Mouse (Mus musculus) megakaryocyte, adult 5-6 weeks (primary cell): ENCODE data around the gene Cacfd1. TPM values are rescaled to one million over a fixed set of nuclear protein-coding genes. Genes with fewer than 3 reads are reported as not detected.

ENCODE experiments used
- ATAC-seq: 2 replicates; pipeline ENCODE4 v1.8.0; 2016; ENCODE audit warnings: mild to moderate bottlenecking, inconsistent platforms; ENCODE audit not compliant: poor library complexity, severe bottlenecking
- total RNA-seq, 2 experiments: library from RNA; stranded (forward) in 1 of 2; stranded (reverse) in 1 of 2; fragments of 153-499, 151-499 nt in 1 of 2; fragments of 221-1000, 200-1000 nt in 1 of 2; gene quantifications; 2 replicates each; pipeline versions ENCODE4 v1.2.3 to v1.2.4; 2015 to 2017

Cacfd1 gene
- total RNA-seq, 2 experiments from 2014 or later: 7.5 to 14.9 TPM

DNA sequence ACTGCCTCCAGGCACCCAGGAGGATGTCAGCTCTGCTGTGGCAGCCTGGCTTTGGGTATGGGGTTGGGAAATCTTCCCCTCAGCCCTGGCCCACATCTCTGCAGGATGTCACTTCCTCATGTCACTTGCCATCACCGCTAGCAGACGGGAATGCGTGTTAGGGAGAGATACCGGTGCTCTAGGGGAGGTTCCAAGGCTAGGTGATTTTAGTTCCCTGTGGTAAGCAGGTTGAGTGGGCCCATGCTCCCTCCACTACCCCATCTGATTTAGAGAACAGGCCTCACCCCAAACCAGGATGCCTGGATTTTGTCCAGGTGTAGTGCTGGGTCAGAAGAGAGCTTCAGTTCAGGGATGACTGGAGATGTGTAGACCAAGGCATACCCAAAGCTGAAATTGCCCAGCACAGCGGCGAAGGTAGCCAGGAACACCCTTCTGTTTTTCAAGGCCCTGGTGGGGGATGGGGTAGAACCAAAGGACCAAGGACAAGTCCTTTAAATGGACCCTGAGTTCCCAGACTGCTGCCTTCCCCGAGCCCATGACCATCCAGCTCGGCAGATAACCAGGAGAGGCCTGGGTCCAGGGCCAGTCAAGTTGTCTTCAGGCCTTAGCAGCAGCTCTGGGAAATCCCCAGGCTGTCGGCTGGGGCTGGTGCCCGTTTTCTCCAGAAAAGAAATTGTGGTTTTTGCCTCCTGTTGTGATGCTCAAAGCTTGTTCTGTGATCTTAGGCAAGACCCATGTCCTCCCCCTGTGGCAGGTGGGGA lies 17.3 kb downstream of the Cacfd1 start:
- peak; percentile 46 for ATAC-seq

DNA sequence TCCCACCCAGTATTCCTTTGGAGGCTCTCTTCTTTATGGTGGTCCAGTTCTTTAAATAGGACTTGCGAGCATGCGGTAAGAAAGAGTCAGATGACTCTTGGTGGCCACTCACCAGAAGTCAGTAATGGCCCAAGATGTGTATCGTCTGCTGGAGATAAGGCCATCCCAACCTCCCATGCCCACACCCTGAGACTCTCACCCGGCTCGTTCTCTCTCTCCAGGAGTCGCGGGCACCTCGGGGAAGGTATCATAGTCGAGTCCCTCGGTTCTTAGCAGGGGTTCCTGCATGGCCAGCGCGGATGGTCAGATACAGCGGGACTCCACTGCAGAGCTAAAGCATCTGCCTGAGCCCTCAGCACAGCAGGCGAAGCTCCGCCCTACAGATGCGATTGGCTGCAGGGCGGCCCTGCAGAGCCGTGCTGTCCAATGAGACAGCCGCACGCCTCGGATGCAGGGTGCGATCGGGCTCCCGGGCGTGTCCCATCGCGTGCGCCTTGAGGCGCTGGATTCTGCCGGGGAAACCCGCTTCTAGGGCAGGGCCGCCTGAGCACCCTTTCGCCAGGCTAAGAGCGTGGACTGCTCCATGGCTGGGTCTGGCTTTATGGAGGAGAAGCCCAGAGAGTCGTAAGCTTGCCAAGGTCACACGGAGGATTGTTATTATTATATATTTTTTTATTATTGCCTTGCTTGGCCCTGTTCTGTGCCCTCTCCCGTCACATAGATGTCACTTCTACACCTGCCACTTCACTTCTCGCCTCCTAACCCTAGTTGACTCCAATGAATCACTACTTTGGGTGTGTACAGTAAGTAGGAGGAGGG lies 18.1 kb downstream of the Cacfd1 start, which contains the start of gene Slc2a6:
Gene Slc2a6 (minus strand): TSS at position 381 of the 819 bp plus-strand sequence.
- ATAC-seq: peak; percentile 82

DNA sequence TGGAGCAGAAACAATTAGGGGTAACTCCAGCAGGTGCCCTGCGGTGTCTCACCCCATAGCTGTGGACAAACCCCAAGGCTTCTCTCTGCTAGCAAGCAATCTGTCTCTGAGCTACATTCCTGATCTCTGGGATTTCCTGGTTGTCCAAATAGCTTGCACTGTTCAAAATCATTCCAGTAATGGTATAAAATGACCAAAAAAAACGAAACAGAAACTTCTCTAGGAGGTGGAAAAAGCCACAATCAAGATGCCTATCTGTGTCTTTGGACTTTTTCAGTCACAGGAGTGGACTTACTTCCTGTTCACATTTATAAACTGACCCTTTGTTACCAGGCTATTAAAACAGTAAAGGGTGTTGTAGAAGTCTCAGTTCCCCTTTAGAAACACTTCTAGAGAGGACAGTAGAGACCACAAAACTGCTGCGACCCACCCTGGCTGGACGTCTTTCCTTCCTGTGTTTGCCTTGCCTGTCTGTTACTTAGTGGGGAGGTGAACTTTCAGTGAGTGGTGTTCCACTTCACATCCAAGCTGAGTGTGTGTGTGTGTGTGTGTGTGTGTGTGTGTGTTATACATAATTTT lies 18.8 kb downstream of the Cacfd1 start:
- ATAC-seq: peak; percentile 25

DNA sequence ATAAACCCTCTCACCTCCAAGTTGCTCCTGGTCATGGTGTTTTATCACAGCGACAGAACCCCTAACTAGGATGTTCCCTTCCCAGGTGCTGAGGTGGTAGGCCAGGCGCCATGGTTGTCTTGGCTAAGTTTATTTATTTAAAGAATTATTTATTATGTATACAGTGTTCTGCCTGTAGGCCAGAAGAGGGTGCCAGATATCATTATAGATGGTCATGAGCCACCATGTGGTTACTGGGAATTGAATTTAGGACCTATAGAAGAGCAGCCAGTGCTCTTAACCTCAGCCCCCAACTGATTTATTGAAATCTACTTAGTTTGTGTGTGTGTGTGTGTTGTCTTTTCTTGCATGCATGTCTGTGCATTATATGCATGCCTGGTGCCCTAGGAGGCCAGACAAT lies 22.6 kb downstream of the Cacfd1 start:
- no peak for ATAC-seq

DNA sequence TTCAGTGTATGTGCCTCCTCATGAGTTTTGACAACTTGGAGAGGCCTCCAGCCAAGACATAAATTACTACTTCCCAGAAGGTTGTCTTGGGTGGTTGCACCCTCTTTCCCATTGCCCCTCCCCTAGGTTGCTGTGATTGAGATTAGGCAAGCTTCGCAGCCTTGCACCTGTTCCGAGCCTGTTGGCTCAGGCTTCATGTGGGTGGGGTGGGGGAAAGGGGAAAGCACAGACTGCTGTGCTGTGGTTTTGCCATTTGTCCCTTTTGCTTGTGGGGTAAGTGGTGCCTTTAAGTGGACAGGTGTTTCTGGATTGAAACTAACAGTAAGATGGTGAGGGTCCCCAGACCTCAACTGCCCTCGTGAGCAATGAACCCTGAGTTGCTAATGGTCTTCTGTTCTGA lies 26.3 kb downstream of the Cacfd1 start:
- ATAC-seq: no peak

DNA sequence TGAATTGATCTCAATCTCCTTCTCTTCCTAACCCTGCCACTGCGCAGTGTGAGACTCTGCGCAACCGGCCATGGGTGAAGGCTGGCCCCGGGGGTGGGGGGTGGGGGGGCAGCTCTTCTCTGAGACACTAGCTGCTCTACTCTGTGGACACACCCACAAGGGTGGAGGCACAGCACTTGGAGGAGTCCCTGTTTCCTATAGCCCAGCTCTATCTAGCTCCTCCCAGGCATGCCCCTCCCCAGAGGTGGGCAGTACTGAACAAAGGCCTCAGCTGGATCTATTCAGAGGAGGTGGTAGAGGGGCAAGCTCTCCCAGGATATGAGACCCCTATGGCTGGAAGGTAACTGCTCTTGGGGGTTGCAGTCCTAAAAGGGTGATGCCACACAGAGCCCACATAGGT lies 27.3 kb downstream of the Cacfd1 start:
- ATAC-seq: no peak

DNA sequence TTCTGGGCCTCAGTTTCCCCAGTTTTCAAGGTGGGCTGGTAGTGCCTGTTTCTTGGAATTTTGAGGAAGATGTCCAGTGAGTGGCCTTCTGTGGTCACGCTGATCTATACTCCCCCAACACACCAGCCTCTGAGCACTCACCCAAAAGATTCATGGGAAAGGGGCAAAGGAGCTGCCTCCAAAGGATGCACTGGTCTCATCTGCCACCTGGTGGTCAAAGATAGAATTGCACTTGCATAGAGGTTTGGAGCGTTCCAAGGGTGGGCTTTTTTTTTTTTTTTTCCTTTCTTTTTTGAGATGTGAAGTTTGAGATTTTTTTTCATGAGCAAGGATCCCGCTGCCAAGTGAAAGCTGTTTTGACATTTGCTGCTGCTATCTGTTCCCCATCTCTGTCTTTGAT lies 28.9 kb downstream of the Cacfd1 start:
- ATAC-seq: peak; percentile 72

DNA sequence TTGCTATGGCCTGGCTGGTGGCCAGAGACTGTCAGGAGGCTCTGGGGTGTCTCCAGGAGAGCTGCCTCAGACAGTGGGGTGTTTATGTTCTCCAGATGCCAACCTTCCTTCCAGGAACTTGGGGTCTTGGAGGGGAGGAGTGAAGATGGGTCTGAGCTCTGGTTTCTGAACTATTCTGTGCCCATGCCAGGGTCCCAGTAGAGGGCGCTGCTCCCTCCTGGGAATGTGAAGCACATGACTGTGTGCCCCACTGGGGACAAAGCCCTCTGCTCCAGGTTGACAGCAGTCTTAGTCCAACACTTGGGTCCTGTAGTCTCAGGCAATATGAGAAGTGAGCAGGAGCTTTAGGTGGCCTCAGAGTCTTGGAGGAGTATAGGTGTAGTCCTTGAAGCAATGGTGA lies 29.6 kb downstream of the Cacfd1 start:
- no peak for ATAC-seq

DNA sequence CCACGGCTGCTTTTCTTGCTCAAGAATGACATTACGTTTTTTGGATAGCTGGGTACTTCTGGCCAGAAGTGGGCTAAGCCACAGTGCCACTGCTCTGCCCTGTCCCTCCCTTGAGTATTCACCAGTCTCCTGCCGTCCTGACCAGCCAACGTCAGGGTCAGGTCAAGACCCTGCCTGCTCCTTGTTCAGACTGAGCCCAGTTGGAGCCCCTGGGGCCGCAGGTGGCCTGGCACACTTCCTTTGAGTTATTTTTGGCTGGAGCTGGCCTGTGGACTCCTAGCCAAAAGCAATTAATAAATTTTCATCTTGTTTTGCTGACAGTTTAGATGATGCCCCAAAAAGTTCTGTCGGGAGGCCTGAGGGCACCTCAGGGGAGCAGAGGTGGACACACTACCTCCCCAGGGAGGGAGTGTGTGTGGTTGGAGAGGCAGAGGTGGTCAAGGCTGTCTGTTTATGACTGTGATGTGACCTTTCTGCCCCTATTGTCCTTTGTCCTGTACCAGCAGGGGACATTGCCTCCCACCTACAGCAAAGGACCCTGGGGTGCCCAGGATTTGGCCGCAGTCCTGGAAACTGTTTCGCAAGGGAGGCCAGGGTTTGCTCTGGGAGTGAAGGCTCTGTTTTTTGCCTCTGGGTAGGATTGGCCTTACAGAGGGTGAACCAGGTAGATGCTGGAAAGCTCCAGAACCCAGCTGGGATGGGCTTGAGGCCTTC lies 32.6 kb downstream of the Cacfd1 start:
- ATAC-seq: no peak

DNA sequence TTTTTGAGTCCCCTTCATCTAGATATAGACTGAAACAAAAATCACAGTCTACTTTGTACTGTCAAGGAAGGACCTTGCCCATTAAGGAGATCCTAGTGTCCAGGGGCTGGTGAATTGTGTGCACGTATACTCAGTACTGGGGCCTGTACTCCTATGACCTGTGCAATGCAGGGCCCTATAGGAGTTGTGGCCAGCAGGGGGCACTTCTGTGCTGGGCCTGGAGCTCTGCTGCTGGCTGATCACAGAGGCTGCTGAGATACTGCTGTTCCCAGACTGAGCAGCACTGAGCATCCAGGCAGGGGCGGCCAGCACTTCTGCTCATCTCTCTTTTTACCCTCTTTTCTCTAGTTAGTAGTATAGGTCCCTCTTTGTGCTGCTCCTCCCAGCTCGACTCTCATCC lies 33.7 kb downstream of the Cacfd1 start:
- no peak; the same call in 1 of the 2 replicates for ATAC-seq

DNA sequence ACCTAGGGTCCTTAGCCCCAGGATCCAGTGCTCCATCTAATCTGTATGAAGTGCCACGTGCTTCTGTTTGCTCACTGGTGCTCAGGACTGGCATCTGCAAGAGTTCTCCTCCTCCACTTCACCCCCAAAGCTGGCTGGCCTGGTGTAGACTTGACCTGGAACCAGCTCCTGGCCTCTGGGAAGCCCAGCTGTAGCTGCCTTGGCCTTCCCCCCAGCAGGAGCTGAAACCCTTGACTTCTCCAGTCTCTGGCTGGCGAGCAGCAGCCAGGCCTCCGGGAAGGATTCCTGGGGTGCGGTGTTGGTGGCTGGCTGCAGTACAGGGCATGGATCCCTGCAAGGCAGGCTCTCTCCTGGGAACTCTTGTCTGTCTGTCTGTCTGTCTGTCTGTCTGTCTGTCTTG lies 34.4 kb downstream of the Cacfd1 start:
- no peak for ATAC-seq

DNA sequence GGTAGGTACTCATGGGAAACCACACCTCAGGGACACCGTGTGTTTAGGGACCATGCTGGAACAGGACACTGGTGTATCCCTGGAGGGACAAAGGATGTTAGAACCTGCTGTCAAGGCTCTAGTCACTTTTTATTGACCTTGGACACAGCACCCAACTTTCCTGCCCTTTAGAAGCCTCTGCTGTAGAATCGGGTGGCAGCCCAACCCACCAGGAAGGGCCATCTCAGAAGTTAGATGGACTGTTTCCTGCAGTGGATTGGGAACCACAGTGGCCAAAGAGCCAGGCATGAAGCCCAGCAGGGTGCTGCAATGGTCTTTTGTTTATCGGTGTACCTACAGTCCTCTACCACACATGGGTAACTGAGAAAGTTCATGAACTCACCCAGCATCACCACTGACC lies 34.9 kb downstream of the Cacfd1 start:
- no peak for ATAC-seq

DNA sequence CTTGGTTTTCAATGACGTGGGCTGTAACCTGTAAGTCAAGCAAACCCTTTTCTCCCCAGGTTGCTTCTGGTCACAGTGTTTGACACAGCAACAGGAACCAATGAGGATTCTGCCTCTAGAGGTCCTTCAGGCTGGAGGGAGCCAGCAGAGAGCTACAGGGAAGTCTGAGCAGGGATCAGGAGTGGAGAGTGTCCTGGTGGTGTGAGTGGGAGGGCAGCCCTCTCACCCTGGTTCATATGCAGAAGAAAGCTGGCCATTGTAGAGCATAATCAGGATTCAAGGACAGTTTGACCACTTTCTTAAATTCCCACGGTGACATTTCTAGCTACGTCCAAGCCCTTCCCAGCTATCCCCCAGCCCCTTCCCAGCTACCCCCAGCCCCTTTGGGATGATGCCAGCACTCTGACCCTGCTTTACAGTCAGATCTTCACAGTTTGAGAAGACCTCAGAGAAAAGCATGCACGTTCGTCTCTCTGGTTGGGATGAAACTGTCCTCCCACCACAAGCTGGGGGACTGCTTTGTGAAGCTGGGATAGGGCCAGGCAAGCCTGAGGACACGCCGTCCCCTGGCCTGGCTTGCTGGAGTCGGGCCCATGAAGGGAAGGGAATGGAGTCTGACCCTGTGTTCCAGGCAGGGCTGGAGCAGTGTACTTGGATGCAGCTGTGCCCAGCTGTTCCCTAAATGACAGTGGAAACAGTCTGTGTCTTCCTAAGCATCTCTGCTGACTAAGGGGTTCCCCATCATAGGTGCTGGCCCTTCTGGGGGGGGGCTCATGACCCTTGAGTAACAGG lies 36.4 kb downstream of the Cacfd1 start:
- no peak for ATAC-seq

DNA sequence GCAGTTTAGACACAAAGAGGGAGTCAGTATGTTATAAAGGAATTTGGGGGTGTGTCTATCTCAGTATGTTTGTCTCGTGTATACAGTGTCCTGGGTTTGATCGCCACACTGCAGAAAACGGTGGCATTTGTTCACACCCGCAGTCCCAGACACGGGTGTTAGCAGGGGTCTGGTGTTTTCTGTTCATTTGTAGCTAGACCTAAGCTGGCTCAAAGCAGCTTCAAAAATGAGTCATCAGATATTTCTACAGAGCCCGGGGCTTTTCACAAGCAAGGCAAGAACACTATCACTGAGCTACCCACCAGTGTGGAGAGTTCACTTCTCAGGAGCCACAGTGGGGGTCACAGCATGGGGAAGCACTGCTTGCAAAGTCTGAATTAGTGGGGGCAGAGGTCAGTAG lies 39.7 kb downstream of the Cacfd1 start:
- no peak for ATAC-seq

DNA sequence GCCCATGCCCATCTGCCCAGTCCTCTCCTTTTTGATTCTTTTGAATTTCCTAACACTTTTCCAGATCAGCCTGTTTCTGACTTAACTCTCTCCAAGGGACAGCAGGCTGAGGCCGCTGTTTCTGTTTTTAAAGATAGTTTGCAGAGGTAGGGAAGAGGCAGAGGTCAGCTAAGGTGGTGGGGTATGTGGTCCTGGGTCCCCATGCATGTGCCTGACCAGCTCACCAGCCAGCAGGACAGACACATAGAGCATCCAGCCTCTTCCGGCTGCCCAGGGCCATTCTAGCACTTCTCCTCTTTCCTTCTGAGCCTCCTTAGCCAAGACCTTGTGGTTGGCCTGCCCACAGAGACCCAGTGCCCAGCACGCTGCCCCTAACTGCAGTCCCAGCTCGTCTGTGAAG lies 48.5 kb downstream of the Cacfd1 start:
- ATAC-seq: no peak

DNA sequence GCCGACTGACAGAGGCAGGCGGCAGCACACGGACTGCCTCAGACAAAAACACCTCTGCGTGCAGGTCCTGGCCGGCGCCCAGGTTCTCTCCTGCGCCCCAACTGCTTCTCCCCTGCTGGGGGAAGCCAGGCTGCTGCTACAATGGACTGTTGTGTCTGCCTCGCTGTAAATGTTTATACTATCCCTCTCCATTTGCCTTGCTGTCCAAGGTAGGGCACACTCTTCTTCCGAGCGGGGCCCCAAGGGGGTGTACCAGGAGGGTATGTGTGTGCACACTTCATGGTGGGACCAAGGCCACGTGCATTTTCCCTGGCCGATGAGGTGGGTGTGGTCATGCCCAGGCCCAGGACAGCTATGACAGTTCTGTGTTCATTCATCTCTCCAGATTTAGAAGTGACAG lies 49.0 kb downstream of the Cacfd1 start:
- ATAC-seq: no peak

DNA sequence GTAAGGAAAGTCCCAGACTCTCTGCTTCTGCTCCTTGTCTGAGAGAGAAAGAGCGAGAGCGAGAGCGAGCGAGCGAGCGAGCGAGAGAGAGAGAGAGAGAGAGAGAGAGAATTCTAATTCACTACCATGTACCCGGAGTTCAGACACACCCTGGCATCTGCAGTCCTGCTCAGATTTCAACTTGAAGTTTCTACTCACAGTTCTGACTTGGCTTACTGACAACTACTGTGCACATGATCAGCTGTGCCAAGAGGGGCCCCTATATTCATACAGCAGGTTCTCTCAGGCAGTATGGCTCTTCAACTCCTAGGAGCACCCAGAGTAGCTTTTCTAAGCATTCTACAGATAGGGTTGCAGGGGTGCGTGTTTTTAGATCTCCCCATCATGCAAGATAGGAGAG lies 49.5 kb downstream of the Cacfd1 start:
- no peak for ATAC-seq

DNA sequence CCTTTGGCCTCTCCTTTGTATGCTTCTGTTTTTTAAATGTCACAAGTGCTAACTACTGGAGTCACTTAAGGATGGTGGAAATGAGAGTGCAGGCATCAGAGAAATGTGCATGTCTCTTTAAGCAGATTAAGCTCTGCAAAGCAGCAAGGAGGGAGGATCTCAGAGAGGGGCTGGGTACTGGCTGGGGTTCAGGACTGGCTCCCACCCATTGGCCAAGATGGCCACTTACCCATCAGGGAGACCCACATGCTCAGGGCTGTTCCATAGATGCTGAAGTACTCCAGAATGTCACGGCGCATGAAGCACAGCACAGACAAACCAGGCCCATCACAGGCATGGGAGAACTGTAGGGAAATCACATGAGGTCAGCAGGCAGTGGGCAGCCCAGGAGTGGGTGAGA lies 57.4 kb downstream of the Cacfd1 start:
- ATAC-seq: no peak

DNA sequence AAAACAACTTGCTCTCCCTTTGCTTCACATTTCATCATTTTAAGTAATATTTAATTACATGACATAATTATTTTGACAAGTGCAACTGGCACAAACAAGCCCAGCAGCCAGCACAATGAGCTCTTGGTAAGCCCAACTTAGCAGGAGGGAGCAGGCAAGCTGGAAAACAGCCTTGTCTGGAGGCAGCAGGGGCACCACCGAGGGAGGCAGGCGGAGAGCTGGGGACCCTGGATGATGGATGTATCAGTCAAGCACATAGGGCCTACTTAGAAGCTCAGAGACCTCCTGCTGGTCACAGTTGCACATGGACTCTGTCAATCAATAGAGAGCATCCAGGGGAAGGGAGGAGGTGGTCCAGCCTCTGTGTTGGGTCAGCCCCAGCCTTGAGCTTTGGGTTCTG lies 58.3 kb downstream of the Cacfd1 start:
- ATAC-seq: no peak

DNA sequence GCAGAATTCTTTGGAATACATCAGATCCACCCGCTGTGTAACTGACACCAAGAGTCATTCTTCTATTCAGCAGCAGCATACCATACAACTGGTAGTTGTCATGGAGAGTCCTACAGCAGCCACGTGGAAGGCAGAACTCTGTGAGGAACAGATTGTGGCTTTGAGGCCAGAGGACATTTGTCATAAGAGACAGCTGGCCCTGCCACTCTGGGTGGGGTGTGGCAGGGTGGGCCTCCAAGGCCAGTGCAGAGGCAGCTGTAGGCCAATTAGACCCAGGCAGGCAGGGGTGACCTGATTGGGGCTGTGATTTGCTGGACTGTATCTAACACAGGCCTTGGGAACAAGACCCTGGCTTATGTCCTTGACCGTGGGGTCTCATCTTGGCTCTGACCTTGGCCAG lies 59.9 kb downstream of the Cacfd1 start:
- ATAC-seq: no peak
